Mouse (Mus musculus) hindbrain, embryonic 13.5 days (tissue): Measurements from ENCODE around the gene Oaz3. TPM values are rescaled to one million over a fixed set of nuclear protein-coding genes. Genes with fewer than 3 reads are reported as not detected.

Experiments
- ATAC-seq: fragments of 200-750 bp; cut with Nextera tagmentation; 2 replicates; pipeline ENCODE4 v1.8.0; 2017; ENCODE audit warnings: moderate TSS enrichment; ENCODE audit not compliant: low FRiP score
- H3K27ac ChIP-seq: fragments of 300-500 bp; sonication (generic); 2 replicates; pipeline ENCODE4 v1.5.1; 2015; ENCODE audit warnings: inconsistent platforms, mild to moderate bottlenecking, moderate library complexity
- H3K27me3 ChIP-seq: fragments of 300-500 bp; sonication (generic); 2 replicates; pipeline ENCODE4 v1.6.1; 2015; ENCODE audit warnings: mild to moderate bottlenecking, inconsistent platforms
- H3K36me3 ChIP-seq: fragments of 300-500 bp; sonication (generic); 2 replicates; pipeline ENCODE4 v1.6.1; 2015; ENCODE audit warnings: mild to moderate bottlenecking, inconsistent platforms
- H3K4me1 ChIP-seq: fragments of 300-500 bp; sonication (generic); replicated peaks from 2 replicates; pipeline ENCODE4 v1.6.1; 2015; ENCODE audit warnings: inconsistent platforms
- H3K4me2 ChIP-seq: fragments of 300-500 bp; sonication (generic); 2 replicates; pipeline ENCODE4 v1.6.1; 2015; ENCODE audit warnings: inconsistent platforms, mild to moderate bottlenecking, moderate library complexity
- H3K4me3 ChIP-seq: fragments of 300-500 bp; sonication (generic); 2 replicates; pipeline ENCODE4 v1.5.1; 2015; ENCODE audit warnings: mild to moderate bottlenecking, inconsistent platforms
- H3K9ac ChIP-seq: fragments of 300-500 bp; sonication (generic); 2 replicates; pipeline ENCODE4 v1.6.1; 2015; ENCODE audit warnings: mild to moderate bottlenecking, inconsistent platforms
- H3K9me3 ChIP-seq: fragments of 300-500 bp; sonication (generic); 2 replicates; pipeline ENCODE4 v1.6.1; 2016; ENCODE audit warnings: inconsistent platforms
- WGBS: fragments of 180-500 bp; shearing (Covaris S2); methylation state at CpG from one replicate; pipeline ENCODE4 v1.1.7; 2015; 5-methylcytosine and 5-hydroxymethylcytosine counted together
- polyA plus RNA-seq: library from polyadenylated mRNA; unstranded; fragments of >200 nt; fragmentation: Nextera tagmentation; extraction: Ambion mirVana; gene quantifications from 2 replicates; pipeline ENCODE4 v1.2.1, GENCODE M21; 2015

The Oaz3 gene
- polyA plus RNA-seq, 1 experiment from 2014 or later = 1.0 TPM

DNA sequence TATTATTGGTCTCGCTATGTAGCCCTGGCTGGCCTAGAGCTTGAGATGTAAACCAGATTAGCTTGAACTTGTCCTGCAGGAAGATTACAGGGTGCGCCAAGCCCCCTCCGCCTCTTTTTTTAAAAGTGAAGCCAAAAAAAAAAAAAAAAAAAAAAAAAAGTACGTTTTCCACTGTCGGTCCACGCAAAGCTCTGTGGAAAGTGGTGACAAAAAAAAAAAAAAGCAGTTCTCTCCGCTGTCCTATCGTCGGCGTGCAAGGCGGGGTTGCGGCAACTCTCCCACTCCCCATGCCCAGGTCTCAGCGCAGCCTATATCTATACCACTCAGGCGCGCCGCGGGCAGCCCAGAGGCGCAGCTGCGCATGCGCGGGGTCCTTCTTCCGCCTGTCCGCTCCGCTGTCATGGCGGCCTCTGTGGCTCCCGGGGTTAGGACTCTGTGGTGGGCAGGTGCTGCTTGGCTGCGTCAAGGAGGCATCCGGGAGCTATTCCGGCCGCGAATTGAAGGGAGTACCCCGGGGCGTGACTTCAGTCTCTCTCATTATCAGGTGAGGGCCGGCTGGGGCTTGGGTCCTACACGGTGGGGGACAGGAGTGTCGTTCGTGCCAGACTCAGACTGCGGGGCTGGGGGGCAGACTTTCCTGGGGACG is 641 bp downstream of the Oaz3 start, which contains the start of gene Mrpl9:
Gene Mrpl9, plus strand, starts transcription at position 368 of the 646 bp plus-strand sequence.
- Histone ChIP-seq H3K4me2 (peak within 1 kb of the TSS; percentile 97), H3K4me3 (peak within 1 kb of the TSS; percentile 96), H3K4me1 (peaks cover 13% of the 10 kb centered on the region), H3K9me3 (no peaks in the 10 kb centered on the region), H3K27ac (peak within 1 kb of the TSS; percentile 78), H3K27me3 (0 out of 2 replicates have a peak, but pooled peaks cover 6% of the 10 kb centered on the region), H3K9ac (peak within 1 kb of the TSS; percentile 97), H3K36me3 (peaks cover 33% of the 10 kb centered on the region)
- ATAC-seq = peak; percentile 98
- under 1% methylated on average over 39 of the region's 39 CpGs for WGBS

DNA sequence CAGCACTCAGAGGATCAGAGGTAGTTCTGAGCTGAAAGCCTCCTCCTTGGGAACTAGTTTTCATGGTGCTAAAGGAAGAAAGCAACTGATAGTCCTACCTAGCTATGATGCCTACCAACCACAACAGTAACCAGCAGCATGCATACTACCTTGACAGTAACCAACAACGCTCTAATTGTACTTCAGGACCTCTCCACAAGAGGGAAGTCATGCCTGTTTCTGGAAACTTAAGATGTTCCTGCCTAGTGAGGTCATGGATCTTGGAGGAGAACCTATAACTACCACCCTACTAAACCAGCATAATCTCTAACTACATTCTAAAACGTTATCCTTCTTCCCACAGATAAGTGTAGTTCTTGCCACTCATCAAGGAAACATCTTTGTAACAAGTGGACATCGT is 2.5 kb downstream of the Oaz3 start:
- ATAC-seq = no peak
- no peak overlapping the region for H3K9ac ChIP-seq
- no peak overlapping the region for H3K4me2 ChIP-seq
- no peak overlapping the region for H3K4me3 ChIP-seq
- H3K9me3 ChIP-seq = no peaks in the 10 kb centered on the region
- H3K4me1 ChIP-seq = peaks cover 13% of the 10 kb centered on the region
- WGBS = 39% methylated on average over 3 of the region's 3 CpGs
- no peak overlapping the region for H3K27ac ChIP-seq
- H3K27me3 ChIP-seq = 0 out of 2 replicates have a peak, but pooled peaks cover 6% of the 10 kb centered on the region
- H3K36me3 ChIP-seq = peaks cover 14% of the 10 kb centered on the region

- 89% methylated on average over 9 of the region's 9 CpGs for WGBS
- no peak overlapping the region for H3K27ac ChIP-seq
- no peaks in the 10 kb centered on the region for H3K4me1 ChIP-seq
- no peaks in the 10 kb centered on the region for H3K9me3 ChIP-seq
- H3K4me2 ChIP-seq = no peak overlapping the region
- 0 out of 2 replicates have a peak, but pooled peaks cover 12% of the 10 kb centered on the region for H3K36me3 ChIP-seq
- 0 out of 2 replicates have a peak, but pooled peaks cover 6% of the 10 kb centered on the region for H3K27me3 ChIP-seq
- H3K4me3 ChIP-seq = no peak overlapping the region
- no peak for ATAC-seq
- no peak overlapping the region for H3K9ac ChIP-seq
Measured at GRCm38 (mm10) chr3:94436420-94436819, 7.3 kb downstream of the Oaz3 start.

GRCm38 (mm10) chr3:94434305-94434704 is 9.4 kb downstream of the Oaz3 start:
- Histone ChIP-seq H3K9me3 (no peaks in the 10 kb centered on the region), H3K27ac (no peak overlapping the region), H3K27me3 (no peaks in the 10 kb centered on the region), H3K4me1 (no peaks in the 10 kb centered on the region), H3K36me3 (peaks cover 30% of the 10 kb centered on the region), H3K4me2 (no peak overlapping the region), H3K4me3 (no peak overlapping the region), H3K9ac (no peak overlapping the region)
- no peak for ATAC-seq
- WGBS = 91% methylated on average over 2 of the region's 2 CpGs

DNA sequence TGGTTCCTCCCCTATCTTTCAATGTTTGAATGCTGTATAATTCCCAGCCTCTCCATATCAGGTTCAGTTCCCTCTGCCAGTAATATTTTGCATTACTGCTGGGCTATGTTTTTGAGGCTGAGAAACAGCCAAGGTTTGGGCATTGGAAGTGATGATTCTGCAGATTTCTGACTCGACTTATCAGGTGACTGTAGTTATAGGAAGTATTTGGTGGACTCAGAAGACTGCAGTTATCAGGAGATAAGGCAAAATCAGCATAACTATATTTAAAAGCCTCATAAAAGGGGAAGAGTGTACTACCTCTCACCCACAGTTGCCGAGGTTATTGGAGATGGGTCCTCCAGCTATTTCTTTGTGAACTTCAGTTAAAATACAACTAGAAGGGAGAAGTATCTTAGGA is 12.7 kb downstream of the Oaz3 start:
- Histone ChIP-seq H3K27me3 (no peaks in the 10 kb centered on the region), H3K9ac (no peak overlapping the region), H3K4me1 (no peaks in the 10 kb centered on the region), H3K9me3 (no peaks in the 10 kb centered on the region), H3K36me3 (peaks cover 58% of the 10 kb centered on the region), H3K4me3 (no peak overlapping the region), H3K27ac (no peak overlapping the region), H3K4me2 (no peak overlapping the region)
- WGBS = 82% methylated on average over 2 of the region's 2 CpGs
- no peak for ATAC-seq

DNA sequence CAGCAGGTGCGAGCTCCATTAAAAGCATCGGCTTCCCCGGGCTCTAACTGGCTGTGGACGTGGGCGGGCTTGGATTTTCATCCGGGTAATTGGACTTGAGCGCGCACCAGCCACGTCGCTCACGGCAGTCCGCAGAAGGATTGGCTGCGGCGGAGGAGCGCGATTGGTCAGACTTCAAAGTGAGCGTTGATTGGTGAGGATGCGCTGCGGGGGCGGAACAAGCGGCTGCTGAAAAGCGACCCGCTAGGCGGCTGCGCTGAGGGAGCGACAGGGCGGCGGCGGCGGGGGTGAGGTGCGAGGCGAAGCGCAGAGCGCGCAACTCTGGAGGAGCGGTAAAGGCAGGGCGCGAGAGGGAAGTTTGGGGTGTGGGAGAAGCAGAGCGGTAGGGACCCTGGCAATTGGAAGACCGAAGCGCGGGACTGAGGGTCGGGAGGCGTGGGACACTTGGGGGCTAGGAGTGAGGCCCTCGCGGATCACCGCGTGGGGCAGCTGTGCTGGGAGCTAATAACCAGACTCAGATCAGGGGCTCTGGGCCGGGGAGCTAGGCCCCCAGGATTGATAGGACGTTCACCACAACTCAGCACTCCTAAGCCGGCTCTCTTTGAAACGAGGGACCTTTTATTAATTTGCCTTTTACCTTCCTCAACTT is 30.6 kb downstream of the Oaz3 start, which contains the start of gene Tdrkh:
Gene Tdrkh, plus strand, starts transcription at position 243 of the 649 bp plus-strand sequence.
- Histone ChIP-seq H3K9me3 (no peaks in the 10 kb centered on the region), H3K4me2 (peak within 1 kb of the TSS; percentile 89), H3K27me3 (no peaks in the 10 kb centered on the region), H3K27ac (peak within 1 kb of the TSS; percentile 88), H3K36me3 (no peaks in the 10 kb centered on the region), H3K4me1 (peaks cover 17% of the 10 kb centered on the region), H3K9ac (peak within 1 kb of the TSS; percentile 78), H3K4me3 (peak within 1 kb of the TSS; percentile 59)
- 5% methylated on average over 52 of the region's 52 CpGs for WGBS
- ATAC-seq = peak; percentile 99

DNA sequence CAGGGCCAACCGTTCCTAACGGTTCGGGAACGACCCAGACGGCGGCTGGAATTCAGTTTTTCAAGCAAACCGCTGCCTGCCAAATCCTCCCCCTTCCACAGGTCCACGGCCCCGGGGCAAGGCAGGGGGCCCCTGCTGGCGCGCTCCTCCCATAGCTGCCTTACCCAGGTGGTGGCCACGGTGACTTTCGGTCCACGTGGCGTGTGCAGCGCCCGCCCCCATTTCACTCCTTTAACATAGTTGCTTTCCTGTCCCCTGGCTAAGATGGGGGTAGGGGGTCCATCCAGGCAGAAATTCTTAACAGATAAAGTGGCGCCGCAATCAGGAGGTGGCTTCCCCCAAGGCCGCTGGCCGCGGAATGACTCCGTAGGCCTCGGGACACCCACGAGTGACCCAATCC is 31.2 kb downstream of the Oaz3 start:
- ATAC-seq = peak; percentile 74

GRCm38 (mm10) chr3:94405561-94405960 is 38.2 kb downstream of the Oaz3 start:
- H3K9ac ChIP-seq = no peak overlapping the region
- no peaks in the 10 kb centered on the region for H3K9me3 ChIP-seq
- no peak overlapping the region for H3K4me3 ChIP-seq
- ATAC-seq = no peak
- H3K4me1 ChIP-seq = peaks cover 13% of the 10 kb centered on the region
- peaks cover 26% of the 10 kb centered on the region for H3K27me3 ChIP-seq
- 80% methylated on average over 4 of the region's 4 CpGs for WGBS
- no peak overlapping the region for H3K27ac ChIP-seq
- H3K36me3 ChIP-seq = no peaks in the 10 kb centered on the region
- H3K4me2 ChIP-seq = no peak overlapping the region

More for the DNA sequence above, 31.2 kb downstream of the Oaz3 start:
- H3K27ac ChIP-seq = peak overlapping the region; percentile 88
- H3K4me1 ChIP-seq = peaks cover 17% of the 10 kb centered on the region
- H3K27me3 ChIP-seq = no peaks in the 10 kb centered on the region
- H3K4me2 ChIP-seq = peak overlapping the region; percentile 89
- peak overlapping the region; percentile 78 for H3K9ac ChIP-seq
- peak overlapping the region; percentile 59 for H3K4me3 ChIP-seq
- WGBS = 5% methylated on average over 25 of the region's 25 CpGs
- no peaks in the 10 kb centered on the region for H3K9me3 ChIP-seq
- H3K36me3 ChIP-seq = no peaks in the 10 kb centered on the region

GRCm38 (mm10) chr3:94404366-94405054 is 39.2 kb downstream of the Oaz3 start:
- H3K9ac ChIP-seq = peak overlapping the region; percentile 51
- ATAC-seq = peak; percentile 38
- no peaks in the 10 kb centered on the region for H3K36me3 ChIP-seq
- H3K9me3 ChIP-seq = no peaks in the 10 kb centered on the region
- peaks cover 35% of the 10 kb centered on the region for H3K27me3 ChIP-seq
- 16% methylated on average over 7 of the region's 7 CpGs for WGBS
- peaks cover 22% of the 10 kb centered on the region for H3K4me1 ChIP-seq
- peak overlapping the region; percentile 44 for H3K27ac ChIP-seq
- no peak overlapping the region for H3K4me2 ChIP-seq
- no peak overlapping the region for H3K4me3 ChIP-seq

GRCm38 (mm10) chr3:94402451-94402850 is 41.3 kb downstream of the Oaz3 start:
- H3K27ac ChIP-seq = no peak overlapping the region
- H3K9ac ChIP-seq = no peak overlapping the region
- H3K9me3 ChIP-seq = no peaks in the 10 kb centered on the region
- H3K36me3 ChIP-seq = no peaks in the 10 kb centered on the region
- 81% methylated on average over 8 of the region's 8 CpGs for WGBS
- ATAC-seq = no peak
- H3K4me3 ChIP-seq = no peak overlapping the region
- H3K4me1 ChIP-seq = peaks cover 33% of the 10 kb centered on the region
- H3K4me2 ChIP-seq = no peak overlapping the region
- peaks cover 43% of the 10 kb centered on the region for H3K27me3 ChIP-seq

DNA sequence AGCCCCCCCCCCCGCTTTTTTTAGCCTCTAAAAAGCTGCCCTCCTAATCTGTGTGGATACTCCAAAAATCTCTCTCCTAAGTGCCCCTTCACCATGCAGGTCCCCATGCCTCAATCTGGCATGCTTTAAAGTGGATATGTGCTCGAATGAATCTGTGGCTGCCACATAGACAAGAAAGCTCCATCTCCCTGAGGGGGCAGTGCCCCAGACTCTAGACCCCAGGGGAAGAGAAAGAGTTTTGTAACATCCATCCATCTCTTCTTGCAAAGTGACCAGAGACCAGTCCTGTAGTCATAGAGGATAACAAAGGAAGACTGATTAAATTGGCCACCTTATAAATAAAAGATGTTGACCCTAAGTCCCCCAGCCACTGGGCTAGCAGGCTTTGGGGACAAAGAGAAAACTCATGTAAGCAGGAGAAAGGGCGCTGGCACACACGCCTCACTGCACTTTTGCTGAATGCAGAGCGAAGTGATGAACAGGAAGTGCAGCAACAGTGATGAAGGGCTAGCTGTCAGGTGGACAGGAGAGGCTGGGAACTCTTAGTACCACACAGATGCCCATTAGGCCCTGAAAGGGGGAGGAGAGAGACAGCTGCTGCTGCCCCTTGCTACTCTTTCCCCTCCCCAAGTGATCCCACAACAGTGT is 43.9 kb downstream of the Oaz3 start:
- peak overlapping the region; percentile 40; the same call in 1 of the 2 replicates for H3K4me3 ChIP-seq
- no peaks in the 10 kb centered on the region for H3K36me3 ChIP-seq
- 14% methylated on average over 5 of the region's 5 CpGs for WGBS
- H3K9me3 ChIP-seq = no peaks in the 10 kb centered on the region
- peaks cover 54% of the 10 kb centered on the region for H3K27me3 ChIP-seq
- H3K4me1 ChIP-seq = peaks cover 30% of the 10 kb centered on the region
- ATAC-seq = peak; percentile 15
- peak overlapping the region; percentile 76 for H3K4me2 ChIP-seq
- peak overlapping the region; percentile 77 for H3K9ac ChIP-seq
- no peak overlapping the region for H3K27ac ChIP-seq
